Mouse (Mus musculus) intestine, embryonic 15.5 days (tissue): Measurements from ENCODE around the gene Mrpl45. TPM values are rescaled to one million over a fixed set of nuclear protein-coding genes. Genes with fewer than 3 reads are reported as not detected.

Experiments used
- polyA plus RNA-seq: library from polyadenylated mRNA; unstranded; fragments of >200 nt; fragmentation: Nextera tagmentation; extraction: Ambion mirVana; gene quantifications from 2 replicates; pipeline ENCODE4 v1.2.1, GENCODE M21; 2015

The Mrpl45 gene
- polyA plus RNA-seq, 1 experiment from 2014 or later: 60.3 TPM

Other genes with a start within 250 kb of the Mrpl45 start
- 0.24 and 0.25 TPM in 2 replicates for gene Tbx21, start 200.4 kb upstream of the Mrpl45 start, polyA plus RNA-seq
- gene Tbkbp1, start 164.2 kb upstream of the Mrpl45 start, polyA plus RNA-seq: 3.8 and 4.2 TPM in 2 replicates
- 49.2 and 49.4 TPM in 2 replicates for gene Kpnb1, start 127.8 kb upstream of the Mrpl45 start, polyA plus RNA-seq
- gene Npepps, start 35.1 kb upstream of the Mrpl45 start, polyA plus RNA-seq: 77.3 and 84.1 TPM in 2 replicates
- gene Gpr179, start 36.4 kb downstream of the Mrpl45 start, polyA plus RNA-seq: 0.10 and 0.20 TPM in 2 replicates
- 2.6 and 3.5 TPM in 2 replicates for gene Socs7, start 46.8 kb downstream of the Mrpl45 start, polyA plus RNA-seq
- 4.2 and 4.6 TPM in 2 replicates for gene Arhgap23, start 99.8 kb downstream of the Mrpl45 start, polyA plus RNA-seq
- gene 4933428G20Rik, start 184.6 kb downstream of the Mrpl45 start, polyA plus RNA-seq: 0.47 and 0.55 TPM in 2 replicates